Mouse (Mus musculus): ENCODE data around the gene Sept8. TPM values are rescaled to one million over a fixed set of nuclear protein-coding genes. Genes with fewer than 3 reads are reported as not detected.

The Sept8 gene
- polyA plus RNA-seq, 1 experiment from 2014 or later, result 16.5 TPM

Other genes with a start within 250 kb of the Sept8 start
- gene Hspa4, start 218.8 kb upstream of the Sept8 start, polyA plus RNA-seq (2015; fragmentation: Nextera tagmentation; extraction: Ambion mirVana), result 32.4 and 33.7 TPM in 2 replicates
- 6.0 and 7.3 TPM in 2 replicates for gene Zcchc10, start 194.6 kb upstream of the Sept8 start, polyA plus RNA-seq (2015; fragmentation: Nextera tagmentation; extraction: Ambion mirVana)
- 8.3 and 8.6 TPM in 2 replicates for gene Aff4, start 168.4 kb upstream of the Sept8 start, polyA plus RNA-seq (2015; fragmentation: Nextera tagmentation; extraction: Ambion mirVana)
- gene Leap2, start 96.1 kb upstream of the Sept8 start, polyA plus RNA-seq (2015; fragmentation: Nextera tagmentation; extraction: Ambion mirVana), result 71.4 and 78.2 TPM in 2 replicates
- gene Uqcrq, start 88.4 kb upstream of the Sept8 start, polyA plus RNA-seq (2015; fragmentation: Nextera tagmentation; extraction: Ambion mirVana), result 513 and 549 TPM in 2 replicates
- gene Gdf9, start 88.2 kb upstream of the Sept8 start, polyA plus RNA-seq (2015; fragmentation: Nextera tagmentation; extraction: Ambion mirVana), result 0.41 and 0.43 TPM in 2 replicates
- gene Gm10447, start 62.1 kb upstream of the Sept8 start, polyA plus RNA-seq (2015; fragmentation: Nextera tagmentation; extraction: Ambion mirVana), result 0.18 and 0.22 TPM in 2 replicates
- 3.1 and 4.1 TPM in 2 replicates for gene Shroom1, start 62.1 kb upstream of the Sept8 start, polyA plus RNA-seq (2015; fragmentation: Nextera tagmentation; extraction: Ambion mirVana)
- not detected in 2 replicates for gene Gm9837, start 48.8 kb upstream of the Sept8 start, polyA plus RNA-seq (2015; fragmentation: Nextera tagmentation; extraction: Ambion mirVana)
- 0.49 and 0.64 TPM in 2 replicates for gene Gm9945, start 39.1 kb upstream of the Sept8 start, polyA plus RNA-seq (2015; fragmentation: Nextera tagmentation; extraction: Ambion mirVana)
- gene Sowaha, start 39.0 kb upstream of the Sept8 start, polyA plus RNA-seq (2015; fragmentation: Nextera tagmentation; extraction: Ambion mirVana), result 13.5 and 15.9 TPM in 2 replicates
- 7.4 and 9.7 TPM in 2 replicates for gene Kif3a, start 48.1 kb downstream of the Sept8 start, polyA plus RNA-seq (2015; fragmentation: Nextera tagmentation; extraction: Ambion mirVana)
- 0.20 and 0.27 TPM in 2 replicates for gene Il4, start 99.4 kb downstream of the Sept8 start, polyA plus RNA-seq (2015; fragmentation: Nextera tagmentation; extraction: Ambion mirVana)
- not detected in 2 replicates for gene Il13, start 115.4 kb downstream of the Sept8 start, polyA plus RNA-seq (2015; fragmentation: Nextera tagmentation; extraction: Ambion mirVana)
- 12.4 and 12.9 TPM in 2 replicates for gene Rad50, start 188.1 kb downstream of the Sept8 start, polyA plus RNA-seq (2015; fragmentation: Nextera tagmentation; extraction: Ambion mirVana)
- not detected in 2 replicates for gene Il5, start 201.5 kb downstream of the Sept8 start, polyA plus RNA-seq (2015; fragmentation: Nextera tagmentation; extraction: Ambion mirVana)

Data from liver, embryonic 16.5 days (tissue).